Mouse (Mus musculus) small intestine, adult 2 months (tissue): ENCODE measurements at regions not wholly inside any gene's neighbourhood (a gene's known extent, or its start where the extent isn't known, plus 50 kb on each side); places are given as distances from the start of the nearest gene placed in this dataset.

Experiments
- CTCF ChIP-seq: fragments of 200-500 bp; IDR thresholded peaks from 2 replicates; pipeline ENCODE4 v1.5.1; 2012; ENCODE audit warnings: low read depth, mild to moderate bottlenecking, control low read depth, inconsistent platforms, low read length, moderate library complexity, mixed read lengths; ENCODE audit not compliant: insufficient replicate concordance, insufficient read length; ENCODE audit errors: extremely low read depth
- POLR2A ChIP-seq: fragments of 200-500 bp; IDR thresholded peaks from 2 replicates; pipeline ENCODE4 v1.6.1; 2012; ENCODE audit warnings: low read depth, mild to moderate bottlenecking, control low read depth, inconsistent platforms, low read length, moderate library complexity

- TF ChIP-seq CTCF (no peak), POLR2A (no peak)
These were observed 247.7 kb upstream of the 9630041A04Rik start for GRCm38 (mm10) chr9:101613933-101614332.
